25 mouse cellular contexts compared by ENCODE assay signal in genomic region chr2:27755986-27756641, GRCm38 (mm10).
DNase-seq lines count a peak whose midpoint lies in the region; ATAC-seq and TF ChIP-seq lines count a peak whose summit lies in the region.
"Had no signal": no experiment of that assay in that cellular context is flagged by ENCODE, and none has a peak within 500 bp of the region (broad histone marks: within the 10 kb centered on the region; RNA-seq: fewer than 3 reads in every experiment).

No protein-coding gene starts in this region.

- no peaks in the 10 kb centered on the region for H3K9me3 ChIP-seq in embryonic facial prominence, embryonic 10.5 days
- no peaks in the 10 kb centered on the region for H3K9me3 ChIP-seq in embryonic facial prominence, embryonic 15.5 days (replicated peaks)
- no peaks in the 10 kb centered on the region for H3K9me3 ChIP-seq in lung, postnatal 0 days (ENCODE audit: low read length)
- H3K9me3 ChIP-seq in forebrain, embryonic 12.5 days = no peaks in the 10 kb centered on the region
- H3K9me3 ChIP-seq: G1E; heart, embryonic 13.5 days had no signal

- no peak overlapping the region for H3K4me3 ChIP-seq in embryonic facial prominence, embryonic 10.5 days
- no peak overlapping the region for H3K4me3 ChIP-seq in embryonic facial prominence, embryonic 15.5 days (replicated peaks)
- no peak overlapping the region for H3K4me3 ChIP-seq in lung, postnatal 0 days (ENCODE audit: low read depth, low read length)
- H3K4me3 ChIP-seq in forebrain, embryonic 12.5 days (replicated peaks) = no peak overlapping the region
- H3K4me3 ChIP-seq: heart, adult 2 months; heart, embryonic 13.5 days had no signal

- H3K27me3 ChIP-seq in embryonic facial prominence, embryonic 10.5 days (replicated peaks; ENCODE audit: low read depth, poor library complexity, severe bottlenecking) = no peaks in the 10 kb centered on the region
- H3K27me3 ChIP-seq in embryonic facial prominence, embryonic 15.5 days = no peaks in the 10 kb centered on the region
- H3K27me3 ChIP-seq in lung, postnatal 0 days (replicated peaks; ENCODE audit: insufficient read depth, low read length) = no peaks in the 10 kb centered on the region
- no peaks in the 10 kb centered on the region for H3K27me3 ChIP-seq in forebrain, embryonic 12.5 days
- H3K27me3 ChIP-seq: CH12.LX, Patski had no signal

- peak; percentile 83 for TF ChIP-seq EP300 in lung, postnatal 0 days (IDR thresholded peaks at IDR 0.05)

- no peak overlapping the region for H3K9ac ChIP-seq in embryonic facial prominence, embryonic 15.5 days
- H3K9ac ChIP-seq in lung, postnatal 0 days (replicated peaks; ENCODE audit: low read depth) = no peak overlapping the region
- no peak overlapping the region for H3K9ac ChIP-seq in forebrain, embryonic 12.5 days
- H3K9ac ChIP-seq: heart, embryonic 13.5 days had no signal

- DNase-seq in kidney, postnatal 25 days = peak; percentile 33 to 59
- DNase-seq in kidney, adult 8-10 months = no peak
- no peak for DNase-seq in embryonic facial prominence, embryonic 10.5 days (ENCODE audit: low spot score)
- DNase-seq in lung, postnatal 0 days (ENCODE audit: low spot score) = peak; percentile 66
- DNase-seq in adrenal gland, postnatal 25 days = no peak
- DNase-seq: adrenal gland, adult 2 months; B cell, adult 2 months; cerebellum, adult 18-20 months; cerebellum, postnatal 36 days; embryo, embryonic 11 days; gastrocnemius, postnatal 25 days; heart, adult 2 months; heart, postnatal 14 days; liver; midbrain, embryonic 14.5 days; thymus, adult 18-20 months; thymus, postnatal 36 days had no signal

- peaks cover 95% of the 10 kb centered on the region for H3K36me3 ChIP-seq in embryonic facial prominence, embryonic 10.5 days (replicated peaks)
- peaks cover 70% of the 10 kb centered on the region for H3K36me3 ChIP-seq in embryonic facial prominence, embryonic 15.5 days
- H3K36me3 ChIP-seq in lung, postnatal 0 days (ENCODE audit: insufficient read depth, low read length) = peaks cover 26% of the 10 kb centered on the region; the same call in 1 of the 2 replicates
- H3K36me3 ChIP-seq in forebrain, embryonic 12.5 days (replicated peaks) = peaks cover 66% of the 10 kb centered on the region
- H3K36me3 ChIP-seq: G1E had no signal

- no peak for ATAC-seq in embryonic facial prominence, embryonic 15.5 days (ENCODE audit: insufficient number of reproducible peaks, low FRiP score, low TSS enrichment, low read depth)
- peak; percentile 55 for ATAC-seq in lung, postnatal 0 days
- ATAC-seq in forebrain, embryonic 12.5 days (ENCODE audit: low FRiP score) = no peak
- ATAC-seq: forebrain, embryonic 16.5 days; intestine, postnatal 0 days; Patski had no signal

- TF ChIP-seq CTCF in lung, postnatal 0 days (IDR thresholded peaks at IDR 0.05) = no peak

- H3K4me2 ChIP-seq in embryonic facial prominence, embryonic 15.5 days (replicated peaks) = no peak overlapping the region
- no peak overlapping the region for H3K4me2 ChIP-seq in lung, postnatal 0 days (replicated peaks; ENCODE audit: low read depth, low read length)
- H3K4me2 ChIP-seq in forebrain, embryonic 12.5 days = no peak overlapping the region
- H3K4me2 ChIP-seq: heart, embryonic 13.5 days had no signal

- H3K4me1 ChIP-seq in embryonic facial prominence, embryonic 10.5 days = peaks cover 41% of the 10 kb centered on the region
- H3K4me1 ChIP-seq in embryonic facial prominence, embryonic 15.5 days = peaks cover 61% of the 10 kb centered on the region
- H3K4me1 ChIP-seq in lung, postnatal 0 days (ENCODE audit: insufficient read depth, low read depth, low read length) = peaks cover 21% of the 10 kb centered on the region
- H3K4me1 ChIP-seq in forebrain, embryonic 12.5 days = peaks cover 13% of the 10 kb centered on the region

- 0 out of 2 replicates have a peak overlapping the region, but pooled peaks have one; percentile 60 for H3K27ac ChIP-seq in embryonic facial prominence, embryonic 10.5 days (replicated peaks)
- H3K27ac ChIP-seq in embryonic facial prominence, embryonic 15.5 days (replicated peaks) = peak overlapping the region; percentile 96; the same call in 1 of the 2 replicates
- no peak overlapping the region for H3K27ac ChIP-seq in lung, postnatal 0 days (ENCODE audit: low read length)
- H3K27ac ChIP-seq in forebrain, embryonic 12.5 days = no peak overlapping the region
- H3K27ac ChIP-seq: heart, adult 2 months; heart, embryonic 13.5 days had no signal

- 95% methylated on average over 13 of the region's 13 CpGs for WGBS in embryonic facial prominence, embryonic 10.5 days
- WGBS in embryonic facial prominence, embryonic 15.5 days = 88% methylated on average over 13 of the region's 13 CpGs
- whole genome bisulfite sequencing in lung, postnatal 0 days = 66% methylated on average over 13 of the region's 13 CpGs
- WGBS in forebrain, embryonic 12.5 days = 92% methylated on average over 13 of the region's 13 CpGs

Comparison
In these comparisons a context has a peak if more than half of its experiments do, and no peak if none do; other contexts are left out.
1. DNase-seq: peak in kidney, postnatal 25 days (2 of 2) and lung, postnatal 0 days (single experiment); none in kidney, adult 8-10 months (0 of 2), embryonic facial prominence, embryonic 10.5 days (single experiment) and adrenal gland, postnatal 25 days (single experiment).
2. H3K27ac ChIP-seq: peak in embryonic facial prominence, embryonic 10.5 days (single experiment) and embryonic facial prominence, embryonic 15.5 days (single experiment); none in lung, postnatal 0 days (single experiment) and forebrain, embryonic 12.5 days (single experiment).